Comparison of ENCODE assay signal across 8 mouse cellular contexts in genomic region chr13:101233181-101233842, GRCm38 (mm10).
A peak's percentile ranks its signal among the peaks of the same experiment; 100 is the strongest.
DNase-seq lines count a peak whose midpoint lies in the region; ATAC-seq and TF ChIP-seq lines count a peak whose summit lies in the region.

No protein-coding gene starts in this region.

- H3K4me1 ChIP-seq in hindbrain, embryonic 14.5 days (replicated peaks; ENCODE audit: control insufficient read depth, insufficient read depth, low read length), result peaks cover 24% of the 10 kb centered on the region
- no peaks in the 10 kb centered on the region for H3K4me1 ChIP-seq in liver, postnatal 0 days (ENCODE audit: insufficient read depth)

- ATAC-seq in cerebellum, adult (ENCODE audit: insufficient number of reproducible peaks, low FRiP score, low TSS enrichment), result peak; percentile 82
- peak; percentile 83 for ATAC-seq in hindbrain, embryonic 14.5 days (ENCODE audit: low FRiP score)
- ATAC-seq in liver, postnatal 0 days, result no peak

- H3K4me3 ChIP-seq in gastrocnemius, adult 2 months, result no peak overlapping the region
- no peak overlapping the region for H3K4me3 ChIP-seq in hindbrain, embryonic 14.5 days (replicated peaks; ENCODE audit: low read length)
- H3K4me3 ChIP-seq in liver, postnatal 0 days (ENCODE audit: low read depth, low read length), result no peak overlapping the region

- H3K4me2 ChIP-seq in hindbrain, embryonic 14.5 days (replicated peaks), result peak overlapping the region; percentile 45
- H3K4me2 ChIP-seq in liver, postnatal 0 days (ENCODE audit: low read depth, low read length), result no peak overlapping the region

- no peaks in the 10 kb centered on the region for H3K9me3 ChIP-seq in hindbrain, embryonic 14.5 days (ENCODE audit: control insufficient read depth, low read length)
- H3K9me3 ChIP-seq in liver, postnatal 0 days (ENCODE audit: low read length), result no peaks in the 10 kb centered on the region

- WGBS in hindbrain, embryonic 14.5 days, result 20% methylated on average over 8 of the region's 8 CpGs
- 38% methylated on average over 8 of the region's 8 CpGs for WGBS in liver, postnatal 0 days (ENCODE audit: insufficient replicate concordance)

- no peaks in the 10 kb centered on the region for H3K36me3 ChIP-seq in hindbrain, embryonic 14.5 days (replicated peaks; ENCODE audit: control insufficient read depth, insufficient read depth)
- no peaks in the 10 kb centered on the region for H3K36me3 ChIP-seq in liver, postnatal 0 days (replicated peaks; ENCODE audit: insufficient read depth, low read length)

- no peak overlapping the region for H3K9ac ChIP-seq in hindbrain, embryonic 14.5 days
- no peak overlapping the region for H3K9ac ChIP-seq in liver, postnatal 0 days (replicated peaks)

- peak; percentile 28 for DNase-seq in gastrocnemius, adult 2 months
- DNase-seq in gastrocnemius, postnatal 10 days, result no peak
- DNase-seq in frontal cortex, adult 2 months (ENCODE audit: extremely low spot score in 1 of 2, low spot score in 1 of 2), result peak; percentile 88 to 91
- DNase-seq in hindbrain, embryonic 14.5 days (ENCODE audit: low spot score), result peak; percentile 83
- DNase-seq in left cerebral cortex, postnatal 4 days, result peak; percentile 47
- peak; percentile 75 to 90 for DNase-seq in right cerebral cortex, postnatal 10 days (ENCODE audit: low spot score in 2 of 2)
- DNase-seq in liver, postnatal 0 days, result no peak

- no peak for TF ChIP-seq CTCF in gastrocnemius, adult 2 months (IDR thresholded peaks at IDR 0.05)
- TF ChIP-seq CTCF in liver, postnatal 0 days (IDR thresholded peaks at IDR 0.05; ENCODE audit: low read depth), result no peak

- H3K27ac ChIP-seq in gastrocnemius, adult 2 months, result peak overlapping the region; percentile 72
- peak overlapping the region; percentile 75 for H3K27ac ChIP-seq in hindbrain, embryonic 14.5 days
- H3K27ac ChIP-seq in liver, postnatal 0 days (ENCODE audit: low read depth), result no peak overlapping the region

- TF ChIP-seq EP300 in liver, postnatal 0 days (IDR thresholded peaks at IDR 0.05; ENCODE audit: low read depth), result no peak

- intact Hi-C loops in gastrocnemius, adult 2 months (cut with DNase I), result no loop called here
- intact Hi-C loops in left cerebral cortex, postnatal 4 days (cut with DNase I), result loop anchor here (10.0 kb wide), 1 partner anchor 461 kb away; no protein-coding TSS in a partner anchor

- no peaks in the 10 kb centered on the region for H3K27me3 ChIP-seq in hindbrain, embryonic 14.5 days (ENCODE audit: control insufficient read depth, insufficient read depth, low read length)
- H3K27me3 ChIP-seq in liver, postnatal 0 days (ENCODE audit: insufficient read depth, low read length), result no peaks in the 10 kb centered on the region

Comparison
In these comparisons a context has a peak if more than half of its experiments do, and no peak if none do; other contexts are left out.
1. DNase-seq: peak in gastrocnemius, adult 2 months (single experiment), frontal cortex, adult 2 months (2 of 2), hindbrain, embryonic 14.5 days (single experiment), left cerebral cortex, postnatal 4 days (single experiment) and right cerebral cortex, postnatal 10 days (2 of 2); none in gastrocnemius, postnatal 10 days (single experiment) and liver, postnatal 0 days (single experiment).